Mouse (Mus musculus): ENCODE measurements around the gene Gm20425. TPM values are rescaled to one million over a fixed set of nuclear protein-coding genes. Genes with fewer than 3 reads are reported as not detected.
A peak's percentile ranks its signal among the peaks of the same experiment; 100 is the strongest.

Gm20425 gene
- 1 to 10 TPM; 1.7 to 3.5 TPM for total RNA-seq (2021)
- long read RNA-seq, experiment 1: 0 reads
- long read RNA-seq, experiment 2: 0 reads

- peak; percentile 46 for DNase-seq
- H3K4me3 ChIP-seq: peak within 1 kb of the TSS; percentile 60
- intact Hi-C loops (cut with DNase I): no loop called here
- H3K27ac ChIP-seq: peak within 1 kb of the TSS; percentile 53
- TF ChIP-seq CTCF (IDR thresholded peaks at IDR 0.05): no peak
Observed at GRCm38 (mm10) chr9:103230151-103230951, at the start of gene Gm20425, which contains the start of gene Trf. TSS of gene Gm20425 (minus strand) at chr9:103230307. TSS of gene Trf (minus strand) at chr9:103230444.

- DNase-seq: no peak
- no peak for TF ChIP-seq CTCF (IDR thresholded peaks at IDR 0.05)
- Histone ChIP-seq H3K27ac (no peak overlapping the region), H3K4me3 (no peak overlapping the region)
- intact Hi-C loops (cut with DNase I): no loop called here
Observed at GRCm38 (mm10) chr9:103276876-103277275, 46.8 kb upstream of the Gm20425 start.

GRCm38 (mm10) chr9:103275676-103276075, 45.6 kb upstream of the Gm20425 start:
- DNase-seq: no peak
- intact Hi-C loops (cut with DNase I): no loop called here
- TF ChIP-seq CTCF (IDR thresholded peaks at IDR 0.05): no peak
- Histone ChIP-seq H3K27ac (no peak overlapping the region), H3K4me3 (no peak overlapping the region)

GRCm38 (mm10) chr9:103274819-103275218, 44.7 kb upstream of the Gm20425 start:
- DNase-seq: no peak
- no peak for TF ChIP-seq CTCF (IDR thresholded peaks at IDR 0.05)
- intact Hi-C loops (cut with DNase I): no loop called here
- Histone ChIP-seq H3K27ac (no peak overlapping the region), H3K4me3 (no peak overlapping the region)

- no peak overlapping the region for H3K27ac ChIP-seq
- no peak for TF ChIP-seq CTCF (IDR thresholded peaks at IDR 0.05)
Observed at GRCm38 (mm10) chr9:103271104-103271503, 41.0 kb upstream of the Gm20425 start.

GRCm38 (mm10) chr9:103265778-103266177, 35.7 kb upstream of the Gm20425 start:
- DNase-seq: no peak
- Histone ChIP-seq H3K4me3 (no peak overlapping the region), H3K27ac (no peak overlapping the region)
- TF ChIP-seq CTCF (IDR thresholded peaks at IDR 0.05): no peak
- intact Hi-C loops (cut with DNase I): no loop called here

More at GRCm38 (mm10) chr9:103271104-103271503, 41.0 kb upstream of the Gm20425 start:
- no peak overlapping the region for H3K4me3 ChIP-seq
- intact Hi-C loops (cut with DNase I): no loop called here
- DNase-seq: no peak

- DNase-seq: peak; percentile 38
- no peak overlapping the region for H3K27ac ChIP-seq
- no peak for TF ChIP-seq CTCF (IDR thresholded peaks at IDR 0.05)
- intact Hi-C loops (cut with DNase I): no loop called here
- no peak overlapping the region for H3K4me3 ChIP-seq
Observed at GRCm38 (mm10) chr9:103252906-103253305, 22.8 kb upstream of the Gm20425 start.

- intact Hi-C loops (cut with DNase I): no loop called here
Observed at GRCm38 (mm10) chr9:103248618-103249017, 18.5 kb upstream of the Gm20425 start.

GRCm38 (mm10) chr9:103246526-103247168, 16.5 kb upstream of the Gm20425 start:
- no peak for DNase-seq
- no peak for TF ChIP-seq CTCF (IDR thresholded peaks at IDR 0.05)
- intact Hi-C loops (cut with DNase I): no loop called here
- Histone ChIP-seq H3K4me3 (no peak overlapping the region), H3K27ac (no peak overlapping the region)

More at GRCm38 (mm10) chr9:103248618-103249017, 18.5 kb upstream of the Gm20425 start:
- DNase-seq: no peak
- TF ChIP-seq CTCF (IDR thresholded peaks at IDR 0.05): no peak
- no peak overlapping the region for H3K4me3 ChIP-seq
- no peak overlapping the region for H3K27ac ChIP-seq

GRCm38 (mm10) chr9:103243640-103244039, 13.5 kb upstream of the Gm20425 start:
- TF ChIP-seq CTCF (IDR thresholded peaks at IDR 0.05): no peak
- H3K4me3 ChIP-seq: no peak overlapping the region
- DNase-seq: no peak
- intact Hi-C loops (cut with DNase I): no loop called here
- no peak overlapping the region for H3K27ac ChIP-seq

GRCm38 (mm10) chr9:103241206-103241605, 11.1 kb upstream of the Gm20425 start:
- H3K27ac ChIP-seq: no peak overlapping the region
- no peak overlapping the region for H3K4me3 ChIP-seq
- no peak for DNase-seq
- no peak for TF ChIP-seq CTCF (IDR thresholded peaks at IDR 0.05)
- intact Hi-C loops (cut with DNase I): no loop called here

GRCm38 (mm10) chr9:103239471-103239870, 9.4 kb upstream of the Gm20425 start:
- Histone ChIP-seq H3K27ac (no peak overlapping the region), H3K4me3 (no peak overlapping the region)
- DNase-seq: no peak
- no peak for TF ChIP-seq CTCF (IDR thresholded peaks at IDR 0.05)
- intact Hi-C loops (cut with DNase I): no loop called here

- Histone ChIP-seq H3K27ac (0 out of 2 replicates have a peak overlapping the region, but pooled peaks have one; percentile 1), H3K4me3 (no peak overlapping the region)
- peak; percentile 27 for DNase-seq
- intact Hi-C loops (cut with DNase I): no loop called here
- no peak for TF ChIP-seq CTCF (IDR thresholded peaks at IDR 0.05)
Observed at GRCm38 (mm10) chr9:103234565-103235165, 4.6 kb upstream of the Gm20425 start.
